Mouse (Mus musculus) kidney, adult 2 months (tissue): ENCODE results near the gene Tmem131.

Source experiments
- CTCF ChIP-seq: fragments of 200-500 bp; conservative IDR thresholded peaks from 2 replicates; pipeline ENCODE4 v1.5.1; 2011; ENCODE audit warnings: low read depth, mild to moderate bottlenecking, control low read depth, low read length, moderate library complexity, mixed read lengths; ENCODE audit not compliant: insufficient read depth, insufficient read length
- POLR2A ChIP-seq: fragments of 200-500 bp; IDR thresholded peaks from one replicate; pipeline ENCODE4 v1.6.1; 2011; ENCODE audit warnings: low read depth, low read length, control low read depth

DNA sequence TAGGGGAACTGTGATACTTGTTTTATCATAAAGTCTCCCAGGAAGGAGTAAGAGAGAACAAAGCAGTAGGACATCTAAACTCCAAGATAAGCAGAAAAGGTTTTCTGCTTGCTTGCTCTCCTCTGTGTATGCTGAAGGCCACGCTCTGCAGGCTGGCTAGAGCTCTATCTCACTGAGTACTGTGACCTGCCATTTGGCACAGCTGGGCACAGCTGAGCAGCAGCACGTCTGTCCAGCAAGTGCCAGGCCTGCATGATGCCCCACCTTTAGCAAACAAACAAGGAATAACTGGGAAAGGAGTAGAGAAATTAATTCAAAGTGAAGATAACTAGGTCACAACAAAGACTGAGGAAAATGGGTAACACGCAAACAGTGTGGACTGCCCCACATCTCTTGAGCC is 103.6 kb downstream of the Tmem131 start:
- no peak for TF ChIP-seq POLR2A
- no peak for TF ChIP-seq CTCF
